Mouse (Mus musculus) WW6 (cell line): Measurements from ENCODE around the gene Gpn3.

Source experiments
- DNase-seq: peaks from one replicate; pipeline ENCODE4 v3.0.0-alpha.2; 2013; ENCODE audit warnings: low read depth, low spot score

Gene Gpn3

GRCm38 (mm10) chr5:122390671-122391070 is 19.0 kb downstream of the Gpn3 start:
- no peak for DNase-seq

GRCm38 (mm10) chr5:122391178-122391785 is 19.6 kb downstream of the Gpn3 start:
- DNase-seq = no peak

GRCm38 (mm10) chr5:122391786-122392180 is 20.1 kb downstream of the Gpn3 start, which contains the start of gene Arpc3:
Gene Arpc3, plus strand, starts transcription at chr5:122391878.
- peak; percentile 75 for DNase-seq

DNA sequence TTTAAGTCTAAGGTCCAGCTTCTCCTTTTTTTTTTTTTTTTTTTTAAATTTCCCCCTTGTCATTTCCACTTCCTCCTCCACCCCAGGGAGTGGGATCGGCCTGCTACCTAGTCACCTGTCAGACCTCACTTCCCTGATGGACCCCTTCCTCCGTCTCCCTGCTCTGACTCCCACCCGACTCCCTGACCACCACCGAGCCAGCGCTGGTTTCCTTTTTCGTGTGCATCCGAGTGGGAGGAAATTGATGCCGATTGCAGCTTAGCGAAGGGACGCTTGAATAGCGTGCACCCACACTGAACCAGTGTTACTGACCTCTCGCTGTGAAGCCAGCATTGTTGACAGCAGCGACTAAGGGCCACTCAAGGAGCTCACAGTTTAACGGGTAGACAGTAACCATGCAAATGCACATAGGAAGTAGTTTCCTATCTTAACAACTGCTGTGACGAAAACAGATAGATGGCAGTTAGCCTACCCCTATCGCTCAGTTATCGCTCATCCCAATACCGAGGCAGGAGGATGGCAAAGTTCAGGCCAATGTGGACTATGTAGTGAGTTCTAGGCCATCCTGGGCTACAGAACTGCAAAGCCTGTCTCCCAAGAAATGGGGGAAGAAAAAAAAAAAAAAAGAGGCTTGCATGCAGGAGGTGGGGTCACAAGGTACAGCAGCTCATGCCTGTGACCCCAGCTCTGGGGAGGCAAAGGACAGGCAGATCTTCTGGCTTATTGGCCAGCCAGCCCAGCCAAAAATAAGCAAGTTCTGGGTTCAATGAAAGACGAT is 20.7 kb downstream of the Gpn3 start:
- no peak for DNase-seq

- no peak for DNase-seq
Measured at GRCm38 (mm10) chr5:122393887-122394286, 22.2 kb downstream of the Gpn3 start.

DNA sequence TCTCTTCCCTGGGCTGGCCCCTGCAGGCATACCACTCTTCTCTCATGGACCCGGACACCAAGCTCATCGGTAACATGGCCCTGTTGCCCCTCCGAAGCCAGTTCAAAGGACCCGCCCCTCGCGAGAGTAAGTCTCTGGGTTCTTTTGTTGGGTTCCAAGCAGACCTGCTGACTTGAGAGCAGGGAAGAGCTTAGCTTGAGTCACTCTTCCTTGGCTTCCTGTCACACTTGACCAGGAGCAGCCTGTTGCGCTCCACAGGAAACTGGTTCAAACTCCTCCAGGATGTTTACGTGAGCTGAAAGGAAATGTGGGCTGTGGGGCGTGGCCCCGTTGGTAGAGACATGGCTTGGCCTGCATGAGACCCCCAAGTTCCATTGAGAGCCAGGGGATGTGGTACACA is 25.1 kb downstream of the Gpn3 start:
- DNase-seq = no peak

- no peak for DNase-seq
Measured at GRCm38 (mm10) chr5:122397495-122397894, 25.8 kb downstream of the Gpn3 start.

DNA sequence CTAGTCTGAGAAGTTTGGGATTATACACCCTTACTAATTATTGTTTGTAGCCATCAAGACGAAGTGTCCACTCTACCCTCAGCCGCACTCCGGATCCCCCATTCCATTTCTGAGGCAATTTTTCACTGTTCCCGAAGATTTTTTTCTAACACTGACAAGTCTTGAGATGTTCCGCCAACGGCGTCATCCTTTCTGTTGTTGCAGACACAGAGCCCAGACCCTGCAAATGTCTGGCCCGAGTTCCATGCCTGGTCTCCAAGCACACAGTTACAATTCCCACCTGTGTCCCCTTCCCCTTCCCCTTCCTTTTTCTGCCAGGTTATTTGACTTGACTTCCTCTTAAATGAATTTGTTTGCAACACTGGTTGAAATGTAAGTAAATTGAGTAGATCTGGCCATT is 28.2 kb downstream of the Gpn3 start:
- DNase-seq = no peak

- DNase-seq = no peak
Measured at GRCm38 (mm10) chr5:122400628-122401302, 29.1 kb downstream of the Gpn3 start.

- no peak for DNase-seq
Measured at GRCm38 (mm10) chr5:122401303-122401640, 29.6 kb downstream of the Gpn3 start.

GRCm38 (mm10) chr5:122402160-122402559 is 30.5 kb downstream of the Gpn3 start:
- DNase-seq = no peak

DNA sequence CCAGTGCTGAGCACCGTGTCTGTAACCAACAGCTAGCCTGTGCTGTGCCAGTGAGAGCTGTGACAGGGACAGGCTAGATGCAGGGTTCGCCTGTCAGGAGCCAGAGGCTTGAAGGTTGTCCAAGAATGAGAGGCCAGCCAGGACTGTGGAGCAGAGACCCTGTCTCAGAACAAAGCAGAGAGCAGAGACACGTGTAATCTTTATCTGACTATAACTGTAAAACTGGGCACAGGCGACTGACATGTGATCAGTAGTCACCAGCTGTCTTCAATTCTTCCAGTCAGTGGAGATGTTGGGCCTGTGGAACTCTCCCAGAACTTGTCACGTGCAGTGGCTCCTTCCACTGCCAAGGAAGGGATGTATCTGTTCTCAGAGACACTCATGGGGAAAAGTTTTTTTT is 31.1 kb downstream of the Gpn3 start:
- DNase-seq = no peak

- DNase-seq = no peak
Measured at GRCm38 (mm10) chr5:122403362-122403761, 31.7 kb downstream of the Gpn3 start.

DNA sequence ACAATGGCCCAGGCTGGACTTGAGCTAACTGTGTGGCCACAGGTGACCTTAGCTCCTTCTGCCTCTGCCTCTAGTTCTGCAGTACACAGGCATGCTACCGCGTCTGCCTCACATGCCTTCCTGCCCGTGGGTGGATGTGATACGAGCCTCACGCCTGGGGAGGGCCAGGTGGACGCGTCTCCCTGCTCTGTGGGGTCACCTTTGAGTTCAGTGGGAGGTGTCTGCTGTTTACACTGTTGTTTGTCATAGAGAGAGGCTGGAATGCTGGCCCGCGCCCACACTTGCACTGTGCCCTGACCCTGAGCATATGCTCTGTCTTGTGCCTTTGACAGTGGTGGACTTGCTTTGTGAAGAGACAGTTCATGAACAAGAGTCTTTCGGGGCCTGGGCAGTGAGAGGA is 33.9 kb downstream of the Gpn3 start:
- DNase-seq = no peak

- no peak for DNase-seq
Measured at GRCm38 (mm10) chr5:122409692-122410645, 38.3 kb downstream of the Gpn3 start.

DNA sequence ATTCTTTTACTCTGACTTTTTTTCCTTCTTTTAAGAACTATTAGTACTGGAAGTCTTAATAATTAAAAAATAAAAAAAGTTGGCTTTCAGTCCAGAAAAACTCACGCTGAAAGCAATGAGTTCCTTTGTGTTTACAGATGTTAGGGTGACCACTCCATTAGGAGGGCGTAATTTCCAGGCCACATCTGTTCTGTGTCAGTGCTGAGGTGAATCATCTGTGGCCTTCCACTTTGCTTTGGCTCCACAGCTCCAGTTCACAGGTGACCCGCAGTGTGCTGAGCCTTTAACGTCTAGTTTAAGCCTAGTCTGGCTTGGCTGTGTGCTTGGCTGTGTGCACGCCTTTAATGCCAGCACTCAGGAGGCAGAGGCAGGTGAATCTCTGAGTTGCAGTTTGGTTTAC is 40.2 kb downstream of the Gpn3 start:
- DNase-seq = no peak

DNA sequence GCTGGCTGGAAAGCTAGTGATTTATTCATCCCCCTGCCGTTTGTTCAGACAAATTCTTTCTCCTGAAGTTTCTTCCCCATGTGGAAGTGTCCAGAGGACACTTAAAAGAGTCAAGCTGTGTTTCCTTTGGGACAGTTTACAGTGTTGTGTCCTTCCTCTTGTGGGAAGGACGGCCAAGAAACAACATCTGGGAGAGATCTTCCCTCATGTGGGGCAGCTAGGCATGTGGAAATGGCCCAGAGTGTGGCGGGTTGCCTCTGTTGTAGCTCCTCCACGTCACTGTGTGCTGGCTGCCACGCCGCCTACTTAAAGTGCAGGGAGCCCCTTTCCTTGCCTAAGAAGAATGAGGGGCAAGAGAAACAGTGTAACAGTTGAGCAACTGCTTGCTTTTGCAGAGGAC is 41.1 kb downstream of the Gpn3 start:
- no peak for DNase-seq

DNA sequence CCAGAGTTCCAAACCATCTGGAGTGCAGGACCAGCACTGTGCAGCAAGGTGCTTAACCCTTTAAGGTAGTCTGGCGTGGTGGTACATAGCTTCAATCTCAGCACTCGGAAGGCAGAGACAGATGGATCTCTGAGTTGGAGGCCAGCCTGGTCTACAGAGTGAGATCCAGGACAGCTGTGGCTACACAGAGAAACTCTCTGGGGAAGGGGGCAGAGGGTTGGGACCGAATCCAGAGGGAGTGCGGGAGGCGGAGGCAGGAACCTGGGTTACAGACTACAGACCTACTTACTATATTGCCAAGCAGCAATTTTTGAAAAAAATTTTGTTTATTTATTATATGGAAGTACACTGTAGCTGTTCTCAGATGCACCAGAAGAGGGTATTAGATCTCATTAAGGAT is 42.7 kb downstream of the Gpn3 start:
- no peak for DNase-seq

DNA sequence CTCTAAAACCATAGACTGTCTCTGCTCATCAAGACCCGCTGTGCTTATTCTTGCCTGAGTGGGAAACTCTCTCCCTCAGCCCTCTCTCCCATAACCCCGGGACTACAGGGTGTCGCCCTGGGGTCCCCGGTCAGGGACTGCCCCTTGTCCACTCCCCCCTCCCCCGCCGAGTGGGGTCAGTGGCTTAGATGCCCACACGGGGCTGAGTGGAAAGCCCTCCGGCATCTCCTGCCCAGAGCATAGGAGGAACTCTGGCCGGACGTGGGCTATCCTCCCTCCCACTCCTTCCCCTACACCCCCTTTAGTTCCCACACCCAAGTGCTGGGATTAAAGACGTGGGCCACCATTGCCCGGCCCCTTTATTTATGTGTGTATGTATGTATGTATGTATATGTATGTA is 43.8 kb downstream of the Gpn3 start:
- DNase-seq = no peak

GRCm38 (mm10) chr5:122420676-122421075 is 49.0 kb downstream of the Gpn3 start:
- peak; percentile 62 for DNase-seq

GRCm38 (mm10) chr5:122421271-122422068 is 49.8 kb downstream of the Gpn3 start, which contains the start of gene Anapc7:
Gene Anapc7, plus strand, starts transcription at chr5:122421693.
- no peak for DNase-seq
